Mouse (Mus musculus) lung, embryonic 14.5 days (tissue): Measurements from ENCODE around the gene Rnaseh2a. TPM values are rescaled to one million over a fixed set of nuclear protein-coding genes. Genes with fewer than 3 reads are reported as not detected.

Experiments
- ATAC-seq: fragments of 200-750 bp; cut with Nextera tagmentation; 2 replicates; pipeline ENCODE4 v1.8.0; 2017; ENCODE audit warnings: mild to moderate bottlenecking, moderate TSS enrichment, moderate library complexity; ENCODE audit not compliant: insufficient read depth
- DNase-seq: peaks from one replicate; pipeline ENCODE4 v3.0.0-alpha.2; 2015
- H3K27ac ChIP-seq: fragments of 300-500 bp; sonication (generic); 2 replicates; pipeline ENCODE4 v1.5.1; 2014; ENCODE audit warnings: low read depth, mild to moderate bottlenecking, moderate library complexity
- H3K27me3 ChIP-seq: fragments of 300-500 bp; sonication (generic); 2 replicates; pipeline ENCODE4 v1.6.1; 2014; ENCODE audit warnings: low read length, control low read depth; ENCODE audit not compliant: insufficient read depth
- H3K36me3 ChIP-seq: fragments of 300-500 bp; sonication (generic); 2 replicates; pipeline ENCODE4 v1.6.1; 2014; ENCODE audit warnings: control low read depth; ENCODE audit not compliant: insufficient read depth
- H3K4me1 ChIP-seq: fragments of 300-500 bp; sonication (generic); 2 replicates; pipeline ENCODE4 v1.6.1; 2014; ENCODE audit warnings: antibody characterized with exemption, control low read depth; ENCODE audit not compliant: insufficient read depth
- H3K4me2 ChIP-seq: fragments of 300-500 bp; sonication (generic); 2 replicates; pipeline ENCODE4 v1.6.1; 2014; ENCODE audit warnings: mild to moderate bottlenecking
- H3K4me3 ChIP-seq: fragments of 300-500 bp; sonication (generic); 2 replicates; pipeline ENCODE4 v1.5.1; 2014; ENCODE audit warnings: low read depth, low read length
- H3K9ac ChIP-seq: fragments of 300-500 bp; sonication (generic); 2 replicates; pipeline ENCODE4 v1.6.1; 2014
- H3K9me3 ChIP-seq: fragments of 300-500 bp; sonication (generic); 2 replicates; pipeline ENCODE4 v1.6.1; 2016; ENCODE audit warnings: low read depth, low read length, control low read depth
- CTCF ChIP-seq: IDR thresholded peaks from 2 replicates; pipeline ENCODE4 v1.5.1; 2016; ENCODE audit warnings: antibody characterized with exemption, low read depth
- WGBS: fragments of 180-500 bp; shearing (Covaris S2); extraction: QIAGEN DNeasy Blood & Tissue Kit; methylation state at CpG from one replicate; pipeline ENCODE4 v1.1.7; 2014; 5-methylcytosine and 5-hydroxymethylcytosine counted together
- polyA plus RNA-seq: library from polyadenylated mRNA; unstranded; fragments of >200 nt; fragmentation: Nextera tagmentation; extraction: Ambion mirVana; gene quantifications from 2 replicates; pipeline ENCODE4 v1.2.1, GENCODE M21; 2014

The Rnaseh2a gene
- polyA plus RNA-seq, 1 experiment from 2014 or later, result 121 TPM

GRCm38 (mm10) chr8:84997649-84998295 is 28.2 kb upstream of the Rnaseh2a start:
- H3K9ac ChIP-seq, result no peak overlapping the region
- no peaks in the 10 kb centered on the region for H3K36me3 ChIP-seq
- 7% methylated on average over 19 of the region's 19 CpGs for WGBS

GRCm38 (mm10) chr8:84996978-84997377 is 27.4 kb upstream of the Rnaseh2a start:
- Histone ChIP-seq H3K4me2 (no peak overlapping the region), H3K4me3 (no peak overlapping the region), H3K9me3 (no peaks in the 10 kb centered on the region), H3K27me3 (no peaks in the 10 kb centered on the region; the same call in 1 of the 2 replicates), H3K9ac (no peak overlapping the region), H3K4me1 (no peaks in the 10 kb centered on the region), H3K36me3 (no peaks in the 10 kb centered on the region), H3K27ac (no peak overlapping the region)
- TF ChIP-seq CTCF, result no peak
- ATAC-seq (no peak), DNase-seq (no peak)
- 84% methylated on average over 5 of the region's 5 CpGs for WGBS

More at GRCm38 (mm10) chr8:84997649-84998295, 28.2 kb upstream of the Rnaseh2a start:
- Histone ChIP-seq H3K27me3 (no peaks in the 10 kb centered on the region; the same call in 1 of the 2 replicates), H3K4me2 (no peak overlapping the region), H3K4me1 (no peaks in the 10 kb centered on the region), H3K9me3 (no peaks in the 10 kb centered on the region), H3K27ac (no peak overlapping the region), H3K4me3 (no peak overlapping the region)
- ATAC-seq (peak; percentile 66), DNase-seq (peak; percentile 93)
- TF ChIP-seq CTCF, result peak; percentile 94

GRCm38 (mm10) chr8:84995680-84996079 is 26.1 kb upstream of the Rnaseh2a start:
- no peaks in the 10 kb centered on the region; the same call in 1 of the 2 replicates for H3K27me3 ChIP-seq
- 0 out of 2 replicates have a peak, but pooled peaks cover 2% of the 10 kb centered on the region for H3K4me1 ChIP-seq
- H3K4me2 ChIP-seq, result peak overlapping the region; percentile 7; the same call in 1 of the 2 replicates
- H3K36me3 ChIP-seq, result no peaks in the 10 kb centered on the region
- ATAC-seq (no peak), DNase-seq (peak; percentile 21)
- H3K27ac ChIP-seq, result no peak overlapping the region
- no peaks in the 10 kb centered on the region for H3K9me3 ChIP-seq
- TF ChIP-seq CTCF, result no peak
- 28% methylated on average over 25 of the region's 25 CpGs for WGBS
- no peak overlapping the region for H3K9ac ChIP-seq
- no peak overlapping the region for H3K4me3 ChIP-seq

- Histone ChIP-seq H3K27ac (no peak overlapping the region), H3K9me3 (no peaks in the 10 kb centered on the region), H3K9ac (no peak overlapping the region), H3K4me3 (no peak overlapping the region), H3K4me2 (no peak overlapping the region), H3K36me3 (no peaks in the 10 kb centered on the region), H3K4me1 (peaks cover 5% of the 10 kb centered on the region; the same call in 1 of the 2 replicates), H3K27me3 (no peaks in the 10 kb centered on the region; the same call in 1 of the 2 replicates)
- DNase-seq (no peak), ATAC-seq (no peak)
- TF ChIP-seq CTCF, result no peak
- WGBS, result 93% methylated on average over 9 of the region's 9 CpGs
These were observed 24.8 kb upstream of the Rnaseh2a start for GRCm38 (mm10) chr8:84994375-84994774.

- DNase-seq, result peak; percentile 82
These were observed 21.3 kb upstream of the Rnaseh2a start for GRCm38 (mm10) chr8:84990836-84991235.

GRCm38 (mm10) chr8:84990349-84990748 is 20.8 kb upstream of the Rnaseh2a start, which contains the start of gene Hook2:
Gene Hook2 (plus strand): TSS chr8:84990603.
- peak; percentile 98 for TF ChIP-seq CTCF
- peak within 1 kb of the TSS; percentile 82 for H3K27ac ChIP-seq
- no peaks in the 10 kb centered on the region for H3K27me3 ChIP-seq
- H3K4me1 ChIP-seq, result peaks cover 14% of the 10 kb centered on the region
- DNase-seq (peak; percentile 99), ATAC-seq (peak; percentile 93)
- no peaks in the 10 kb centered on the region for H3K9me3 ChIP-seq
- H3K9ac ChIP-seq, result peak within 1 kb of the TSS; percentile 67
- H3K36me3 ChIP-seq, result no peaks in the 10 kb centered on the region
- peak within 1 kb of the TSS; percentile 54 for H3K4me3 ChIP-seq
- WGBS, result 0% methylated on average over 28 of the region's 28 CpGs
- peak within 1 kb of the TSS; percentile 98 for H3K4me2 ChIP-seq

More at GRCm38 (mm10) chr8:84990836-84991235, 21.3 kb upstream of the Rnaseh2a start:
- under 1% methylated on average over 15 of the region's 15 CpGs for WGBS
- Histone ChIP-seq H3K4me3 (peak overlapping the region; percentile 54), H3K27me3 (no peaks in the 10 kb centered on the region; the same call in 1 of the 2 replicates), H3K4me2 (peak overlapping the region; percentile 98), H3K9ac (peak overlapping the region; percentile 67), H3K36me3 (no peaks in the 10 kb centered on the region), H3K4me1 (peaks cover 12% of the 10 kb centered on the region; the same call in 1 of the 2 replicates), H3K27ac (peak overlapping the region; percentile 82), H3K9me3 (no peaks in the 10 kb centered on the region)
- TF ChIP-seq CTCF, result no peak
- ATAC-seq, result peak; percentile 60

GRCm38 (mm10) chr8:84989810-84990209 is 20.2 kb upstream of the Rnaseh2a start:
- peaks cover 19% of the 10 kb centered on the region for H3K4me1 ChIP-seq
- peak; percentile 98 for DNase-seq
- no peaks in the 10 kb centered on the region for H3K27me3 ChIP-seq
- peak; percentile 72 for ATAC-seq
- H3K27ac ChIP-seq, result peak overlapping the region; percentile 80
- 0% methylated on average over 15 of the region's 15 CpGs for WGBS
- H3K4me2 ChIP-seq, result peak overlapping the region; percentile 98
- H3K4me3 ChIP-seq, result peak overlapping the region; percentile 54
- no peaks in the 10 kb centered on the region for H3K9me3 ChIP-seq
- H3K9ac ChIP-seq, result peak overlapping the region; percentile 67
- TF ChIP-seq CTCF, result peak; percentile 94
- H3K36me3 ChIP-seq, result no peaks in the 10 kb centered on the region
